Mouse (Mus musculus): Measurements from ENCODE around the gene Ccdc59. TPM values are rescaled to one million over a fixed set of nuclear protein-coding genes. Genes with fewer than 3 reads are reported as not detected.

The Ccdc59 gene
- 56.0 and 59.4 TPM in 2 replicates for polyA plus RNA-seq (2015; fragmentation: Nextera tagmentation; extraction: Ambion mirVana)

DNA sequence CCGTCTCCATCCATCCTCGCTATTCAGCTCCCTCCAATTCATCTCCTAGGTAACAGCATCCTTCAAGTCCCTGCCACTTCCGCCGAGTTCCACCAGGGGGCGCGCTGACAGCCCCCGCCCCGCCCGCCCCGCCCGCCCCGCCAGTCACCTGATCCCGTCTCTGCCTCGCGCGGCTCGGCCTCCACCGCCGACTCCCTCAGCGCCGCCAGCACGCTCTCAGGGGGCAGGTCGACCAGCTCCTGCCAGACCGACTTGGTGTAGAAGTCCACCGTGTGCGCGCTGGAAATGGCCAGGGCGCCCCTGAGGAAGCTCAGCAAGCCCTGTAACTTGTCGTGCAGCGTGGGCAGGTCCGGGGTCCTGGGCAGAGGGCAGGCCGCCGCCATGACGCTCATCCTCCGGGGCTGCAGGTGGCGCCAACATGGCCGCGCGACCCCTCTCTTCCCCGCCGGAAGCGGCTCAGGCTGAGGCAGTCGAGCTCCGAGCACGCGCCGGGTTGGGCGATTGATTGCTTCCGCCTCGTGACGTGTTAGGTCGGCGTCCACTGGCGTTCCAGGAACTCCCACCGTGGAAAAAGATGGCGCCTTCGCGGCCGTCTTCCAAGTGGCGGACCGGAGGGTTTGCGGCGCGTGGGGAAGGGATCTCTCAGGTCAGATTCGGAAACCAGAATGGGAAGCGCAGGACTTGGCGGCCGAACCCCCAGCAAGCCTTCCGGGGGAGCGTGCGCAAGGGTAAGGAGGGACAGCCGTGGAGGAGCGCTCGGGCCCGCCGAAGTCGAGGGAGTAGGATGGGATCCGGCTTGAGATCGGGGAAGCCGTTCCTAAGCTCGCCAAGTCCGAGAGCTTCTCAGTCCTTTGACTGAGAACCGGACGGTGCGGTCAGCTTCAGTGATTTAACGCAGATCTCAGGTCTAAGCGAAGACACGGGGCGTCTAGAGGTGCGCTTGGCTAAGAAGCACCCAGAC, at the start of gene Ccdc59, which contains the start of gene Mettl25:
TSS of gene Ccdc59 (plus strand) at position 140 of the 961 bp plus-strand sequence.
TSS of gene Mettl25 (minus strand) at position 453 of the 961 bp plus-strand sequence.
- under 1% methylated on average over 72 of the region's 90 CpGs for WGBS
- peak within 1 kb of the TSS; percentile 93 for H3K27ac ChIP-seq (ENCODE audit: low read length)
- H3K9me3 ChIP-seq (ENCODE audit: control insufficient read depth, low read length): no peaks in the 10 kb centered on the region
- H3K4me2 ChIP-seq (ENCODE audit: low read depth, low read length): peak within 1 kb of the TSS; percentile 89
- peaks cover 3% of the 10 kb centered on the region; the same call in 1 of the 2 replicates for H3K4me1 ChIP-seq (replicated peaks; ENCODE audit: control insufficient read depth, insufficient read depth, low read length)
- H3K27me3 ChIP-seq (ENCODE audit: control insufficient read depth, insufficient read depth, low read depth, low read length): no peaks in the 10 kb centered on the region
- H3K36me3 ChIP-seq (ENCODE audit: control insufficient read depth, insufficient read depth, low read length): peaks cover 30% of the 10 kb centered on the region
- H3K9ac ChIP-seq (ENCODE audit: low read length): peak within 1 kb of the TSS; percentile 92
- peak; percentile 98 for ATAC-seq (ENCODE audit: low read depth)
- H3K4me3 ChIP-seq (ENCODE audit: low read length): peak within 1 kb of the TSS; percentile 94

DNA sequence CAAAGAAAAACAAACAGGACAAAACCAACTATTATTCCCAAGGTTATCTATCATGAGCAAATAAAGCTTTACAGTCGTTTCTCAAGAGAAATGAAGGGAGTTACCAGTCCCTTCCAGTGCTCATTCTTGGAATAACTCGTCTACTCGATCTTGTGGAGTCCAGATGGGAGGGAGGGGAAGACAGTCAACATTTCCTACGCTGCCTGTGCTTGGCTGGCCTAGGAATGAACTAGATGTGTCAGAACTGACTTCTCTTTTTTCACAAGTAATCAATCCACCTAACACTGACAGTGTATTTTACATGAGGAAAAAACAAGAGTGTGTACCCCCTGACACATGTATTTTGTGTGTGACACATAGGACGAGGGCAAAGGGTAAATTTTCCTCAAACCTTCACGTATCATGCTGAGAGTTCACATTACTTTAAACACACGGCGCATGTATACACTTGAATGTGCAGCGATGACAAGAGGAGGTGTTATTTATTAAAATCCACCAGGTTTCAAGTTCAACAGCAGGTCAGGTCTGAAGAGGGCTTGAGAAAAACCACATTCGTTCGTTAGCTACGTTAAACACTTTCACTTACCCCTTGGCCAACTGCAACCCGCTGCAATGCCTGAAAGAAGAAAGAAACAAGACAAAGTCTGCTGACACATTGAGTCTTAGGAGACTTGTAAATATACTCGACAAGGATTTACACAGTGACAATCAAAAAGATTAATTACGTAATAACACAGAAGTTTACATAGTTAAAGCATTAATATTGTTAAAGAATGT, 46.9 kb upstream of the Ccdc59 start:
- Histone ChIP-seq H3K4me3 (ENCODE audit: low read length) (no peak overlapping the region), H3K9ac (ENCODE audit: low read length) (no peak overlapping the region), H3K9me3 (ENCODE audit: control insufficient read depth, low read length) (no peaks in the 10 kb centered on the region; the same call in 1 of the 2 replicates), H3K36me3 (ENCODE audit: control insufficient read depth, insufficient read depth, low read length) (no peaks in the 10 kb centered on the region), H3K27me3 (ENCODE audit: control insufficient read depth, insufficient read depth, low read depth, low read length) (no peaks in the 10 kb centered on the region; the same call in 1 of the 2 replicates), H3K4me2 (ENCODE audit: low read depth, low read length) (peak overlapping the region; percentile 11), H3K4me1 (replicated peaks; ENCODE audit: control insufficient read depth, insufficient read depth, low read length) (no peaks in the 10 kb centered on the region; the same call in none of the 2 replicates), H3K27ac (ENCODE audit: low read length) (no peak overlapping the region)
- ATAC-seq (ENCODE audit: low read depth): peak; percentile 76
- WGBS: 17% methylated on average over 15 of the region's 15 CpGs

DNA sequence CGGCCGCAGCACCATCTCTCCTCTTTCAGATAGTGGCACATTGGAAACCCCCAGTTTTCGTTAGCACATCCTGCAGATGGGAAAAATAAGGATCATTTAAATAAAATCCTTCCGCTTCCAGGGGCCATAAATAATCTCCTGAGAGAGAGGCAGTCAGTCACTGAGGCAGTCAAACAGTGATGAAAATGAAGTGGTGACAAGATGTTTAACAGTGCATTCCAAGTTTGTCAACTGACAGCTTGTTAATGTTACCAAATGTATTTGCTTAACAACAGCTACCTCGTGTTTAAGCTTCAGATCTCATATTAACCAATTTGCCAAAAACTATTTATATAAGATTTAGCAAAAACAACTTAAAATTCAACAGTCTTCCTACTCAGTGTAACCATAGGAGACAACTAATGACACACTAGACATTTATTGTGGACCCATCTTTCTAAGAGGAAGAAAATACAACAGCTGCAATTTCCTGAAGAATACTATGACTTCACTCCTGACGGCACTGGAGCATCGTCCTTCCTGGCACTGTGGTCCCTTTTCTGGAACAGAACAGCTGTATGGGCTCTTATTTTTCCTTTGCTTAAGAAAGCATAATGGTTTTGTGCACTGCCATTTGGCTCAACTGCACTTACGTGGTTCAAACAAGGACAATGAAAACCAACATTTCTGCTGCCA, 43.5 kb upstream of the Ccdc59 start:
- H3K9me3 ChIP-seq (ENCODE audit: control insufficient read depth, low read length): no peaks in the 10 kb centered on the region; the same call in 1 of the 2 replicates

DNA sequence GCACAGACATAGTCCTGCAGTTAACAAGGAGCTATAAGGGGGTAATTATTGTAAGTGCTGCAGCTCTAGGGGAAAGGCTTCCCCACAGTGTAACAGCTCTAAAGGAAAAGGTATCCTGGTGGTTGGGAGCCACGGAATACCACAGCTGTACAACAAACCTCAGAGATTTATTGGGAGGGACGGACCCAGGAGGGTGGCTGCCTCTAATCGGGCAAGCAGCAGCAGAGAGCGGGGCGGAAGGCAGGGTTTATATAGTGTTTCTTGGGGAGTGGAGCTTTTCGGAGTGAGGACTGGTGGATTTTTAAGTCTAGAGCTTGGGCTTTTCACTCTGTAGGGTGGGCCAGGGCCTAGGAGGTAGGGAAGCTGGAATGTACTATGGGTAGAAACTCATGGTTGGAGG, 39.7 kb upstream of the Ccdc59 start:
- WGBS: 90% methylated on average over 6 of the region's 6 CpGs
- Histone ChIP-seq H3K4me1 (replicated peaks; ENCODE audit: control insufficient read depth, insufficient read depth, low read length) (no peaks in the 10 kb centered on the region; the same call in 1 of the 2 replicates), H3K27ac (ENCODE audit: low read length) (no peak overlapping the region), H3K9me3 (ENCODE audit: control insufficient read depth, low read length) (no peaks in the 10 kb centered on the region), H3K36me3 (ENCODE audit: control insufficient read depth, insufficient read depth, low read length) (no peaks in the 10 kb centered on the region), H3K27me3 (ENCODE audit: control insufficient read depth, insufficient read depth, low read depth, low read length) (peaks cover 4% of the 10 kb centered on the region; the same call in 1 of the 2 replicates), H3K4me2 (ENCODE audit: low read depth, low read length) (no peak overlapping the region), H3K4me3 (ENCODE audit: low read length) (no peak overlapping the region), H3K9ac (ENCODE audit: low read length) (no peak overlapping the region)
- no peak for ATAC-seq (ENCODE audit: low read depth)

More for the DNA sequence above, 43.5 kb upstream of the Ccdc59 start:
- Histone ChIP-seq H3K4me1 (replicated peaks; ENCODE audit: control insufficient read depth, insufficient read depth, low read length) (no peaks in the 10 kb centered on the region; the same call in none of the 2 replicates), H3K4me3 (ENCODE audit: low read length) (no peak overlapping the region), H3K4me2 (ENCODE audit: low read depth, low read length) (no peak overlapping the region), H3K9ac (ENCODE audit: low read length) (no peak overlapping the region), H3K27ac (ENCODE audit: low read length) (no peak overlapping the region), H3K36me3 (ENCODE audit: control insufficient read depth, insufficient read depth, low read length) (no peaks in the 10 kb centered on the region), H3K27me3 (ENCODE audit: control insufficient read depth, insufficient read depth, low read depth, low read length) (no peaks in the 10 kb centered on the region; the same call in 1 of the 2 replicates)
- peak; percentile 79 for ATAC-seq (ENCODE audit: low read depth)
- 32% methylated on average over 8 of the region's 8 CpGs for WGBS

DNA sequence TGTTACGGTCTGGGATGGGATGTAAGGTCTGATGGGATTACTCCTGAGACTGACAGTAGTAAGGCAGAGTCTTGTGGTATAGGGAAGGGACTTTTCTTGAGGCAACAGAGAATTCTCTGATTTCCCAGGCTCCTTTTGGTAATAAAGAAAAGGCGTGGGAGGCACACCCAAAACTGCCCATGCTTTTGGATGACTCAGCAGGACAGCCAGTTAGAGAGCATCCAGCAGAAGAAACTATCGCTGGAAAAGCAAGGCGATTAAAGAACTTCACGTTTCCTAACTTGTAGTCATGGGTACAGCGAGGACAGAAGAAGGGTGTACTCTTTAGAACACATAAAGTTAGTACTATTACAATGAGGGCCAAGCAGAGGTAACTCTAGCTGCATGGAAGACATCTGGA, 38.7 kb upstream of the Ccdc59 start:
- H3K36me3 ChIP-seq (ENCODE audit: control insufficient read depth, insufficient read depth, low read length): no peaks in the 10 kb centered on the region
- H3K27me3 ChIP-seq (ENCODE audit: control insufficient read depth, insufficient read depth, low read depth, low read length): peaks cover 4% of the 10 kb centered on the region; the same call in 1 of the 2 replicates
- H3K9me3 ChIP-seq (ENCODE audit: control insufficient read depth, low read length): no peaks in the 10 kb centered on the region
- WGBS: 95% methylated on average over 6 of the region's 6 CpGs
- no peak overlapping the region for H3K4me2 ChIP-seq (ENCODE audit: low read depth, low read length)
- H3K9ac ChIP-seq (ENCODE audit: low read length): no peak overlapping the region
- no peak overlapping the region for H3K27ac ChIP-seq (ENCODE audit: low read length)
- ATAC-seq (ENCODE audit: low read depth): no peak
- no peaks in the 10 kb centered on the region; the same call in 1 of the 2 replicates for H3K4me1 ChIP-seq (replicated peaks; ENCODE audit: control insufficient read depth, insufficient read depth, low read length)
- no peak overlapping the region for H3K4me3 ChIP-seq (ENCODE audit: low read length)

DNA sequence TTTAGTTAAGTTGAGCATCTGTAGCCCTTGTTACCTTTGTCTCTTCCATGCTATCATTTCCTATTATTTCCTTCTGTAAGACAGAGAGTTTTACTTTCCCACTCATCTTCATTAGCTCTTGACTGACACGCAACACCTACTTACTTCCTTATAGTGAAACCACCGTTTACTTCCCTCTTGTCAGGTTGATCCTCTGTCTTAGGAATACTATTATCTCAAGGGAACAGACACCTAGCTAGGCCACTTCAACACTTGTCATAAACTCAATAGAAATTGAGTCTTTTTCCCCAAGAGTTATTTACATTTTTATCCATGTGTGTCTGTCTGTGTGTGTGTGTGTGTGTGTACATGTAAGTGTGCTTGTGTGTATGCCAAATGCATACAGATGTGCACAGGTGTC, 37.4 kb upstream of the Ccdc59 start:
- no peaks in the 10 kb centered on the region for H3K9me3 ChIP-seq (ENCODE audit: control insufficient read depth, low read length)
- H3K4me3 ChIP-seq (ENCODE audit: low read length): no peak overlapping the region
- ATAC-seq (ENCODE audit: low read depth): no peak
- H3K9ac ChIP-seq (ENCODE audit: low read length): no peak overlapping the region
- no peak overlapping the region for H3K27ac ChIP-seq (ENCODE audit: low read length)
- peaks cover 4% of the 10 kb centered on the region; the same call in 1 of the 2 replicates for H3K27me3 ChIP-seq (ENCODE audit: control insufficient read depth, insufficient read depth, low read depth, low read length)
- H3K4me2 ChIP-seq (ENCODE audit: low read depth, low read length): no peak overlapping the region
- 78% methylated on average over 2 of the region's 2 CpGs for WGBS
- H3K36me3 ChIP-seq (ENCODE audit: control insufficient read depth, insufficient read depth, low read length): no peaks in the 10 kb centered on the region
- H3K4me1 ChIP-seq (replicated peaks; ENCODE audit: control insufficient read depth, insufficient read depth, low read length): no peaks in the 10 kb centered on the region

DNA sequence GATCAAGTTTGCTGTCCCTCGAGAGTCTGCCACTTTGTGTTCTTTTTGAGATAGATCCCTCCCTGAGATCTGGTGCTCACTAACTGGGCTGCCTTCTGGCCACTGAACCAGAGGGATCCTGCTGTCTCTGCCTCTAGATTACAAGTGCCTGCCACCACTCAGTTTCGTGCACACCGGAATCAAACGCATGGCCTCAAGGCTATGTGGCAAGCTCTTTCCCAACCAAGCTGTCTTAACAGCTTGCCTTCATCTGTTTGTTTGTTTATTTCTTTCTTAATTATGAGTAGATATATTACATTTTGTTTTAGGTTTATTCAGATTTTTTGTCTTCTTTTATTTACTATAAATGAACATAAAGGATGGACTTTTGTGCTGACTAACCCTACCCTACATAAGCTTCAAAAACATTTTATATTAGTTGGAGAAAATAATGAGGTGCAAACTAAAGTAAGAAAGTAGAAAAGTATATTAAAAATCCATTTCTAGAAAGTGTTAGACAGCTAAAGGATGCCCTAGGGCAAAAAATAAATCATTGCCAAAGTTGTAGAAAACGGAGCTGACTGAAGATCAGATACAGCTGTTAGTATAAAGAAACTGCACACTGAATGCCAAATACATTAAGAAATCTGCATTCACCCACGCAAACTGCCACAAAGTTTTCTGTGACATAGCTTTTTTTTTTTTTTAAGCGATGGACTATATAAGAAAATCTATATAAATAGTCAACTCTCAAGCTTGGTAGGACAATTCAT, 34.4 kb upstream of the Ccdc59 start:
- no peaks in the 10 kb centered on the region for H3K4me1 ChIP-seq (replicated peaks; ENCODE audit: control insufficient read depth, insufficient read depth, low read length)

DNA sequence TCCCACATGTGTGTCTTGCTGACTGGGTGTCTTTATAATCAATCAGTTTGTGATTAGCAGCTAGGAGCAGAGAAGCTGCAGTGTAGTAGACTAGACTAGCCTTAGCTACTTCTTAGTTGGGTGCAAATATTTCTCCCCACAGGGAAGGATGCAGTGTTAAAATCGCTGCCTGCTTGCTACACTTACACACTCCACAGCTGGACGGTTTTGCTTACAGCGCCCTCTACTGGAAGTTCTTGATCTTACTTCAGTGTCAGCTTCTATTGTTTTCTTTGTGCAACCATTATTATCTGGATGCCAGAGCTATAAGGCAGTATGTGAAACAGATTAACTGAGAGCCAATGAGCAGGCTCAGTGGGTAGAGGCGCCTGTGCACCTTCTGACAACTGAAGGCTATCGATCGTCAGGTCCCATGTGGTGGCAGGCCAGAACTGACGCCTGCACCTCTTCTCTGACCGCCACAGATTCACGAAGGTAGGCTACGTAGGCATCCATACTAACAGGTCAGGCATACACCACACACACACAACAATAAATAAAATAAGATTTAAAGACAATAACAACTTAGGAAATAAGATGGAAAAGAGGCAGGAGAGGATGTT, 6.1 kb upstream of the Ccdc59 start:
- 65% methylated on average over 10 of the region's 10 CpGs for WGBS

More for the DNA sequence above, 34.4 kb upstream of the Ccdc59 start:
- no peak overlapping the region for H3K9ac ChIP-seq (ENCODE audit: low read length)
- peaks cover 4% of the 10 kb centered on the region; the same call in 1 of the 2 replicates for H3K27me3 ChIP-seq (ENCODE audit: control insufficient read depth, insufficient read depth, low read depth, low read length)
- H3K4me2 ChIP-seq (ENCODE audit: low read depth, low read length): peak overlapping the region; percentile 17; the same call in 1 of the 2 replicates
- WGBS: 48% methylated on average over 7 of the region's 7 CpGs
- no peaks in the 10 kb centered on the region for H3K9me3 ChIP-seq (ENCODE audit: control insufficient read depth, low read length)
- no peak overlapping the region for H3K4me3 ChIP-seq (ENCODE audit: low read length)
- ATAC-seq (ENCODE audit: low read depth): peak; percentile 95
- H3K36me3 ChIP-seq (ENCODE audit: control insufficient read depth, insufficient read depth, low read length): no peaks in the 10 kb centered on the region
- H3K27ac ChIP-seq (ENCODE audit: low read length): no peak overlapping the region

More for the DNA sequence above, 6.1 kb upstream of the Ccdc59 start:
- Histone ChIP-seq H3K4me1 (replicated peaks; ENCODE audit: control insufficient read depth, insufficient read depth, low read length) (no peaks in the 10 kb centered on the region), H3K4me2 (ENCODE audit: low read depth, low read length) (no peak overlapping the region), H3K27ac (ENCODE audit: low read length) (no peak overlapping the region), H3K36me3 (ENCODE audit: control insufficient read depth, insufficient read depth, low read length) (no peaks in the 10 kb centered on the region; the same call in 1 of the 2 replicates), H3K9ac (ENCODE audit: low read length) (no peak overlapping the region), H3K9me3 (ENCODE audit: control insufficient read depth, low read length) (no peaks in the 10 kb centered on the region), H3K27me3 (ENCODE audit: control insufficient read depth, insufficient read depth, low read depth, low read length) (no peaks in the 10 kb centered on the region), H3K4me3 (ENCODE audit: low read length) (no peak overlapping the region)
- ATAC-seq (ENCODE audit: low read depth): no peak
